Mouse (Mus musculus) urinary bladder, postnatal 25 days (tissue): ENCODE measurements around the gene Ptpn3.
A peak's percentile ranks its signal among the peaks of the same experiment; 100 is the strongest.
"Not testable (repeated sequence)": the region's sequence is repeated elsewhere in the genome, so short reads cannot be mapped to it uniquely, and the experiment has no call there.

Source experiments
- DNase-seq: peaks from one replicate; pipeline ENCODE4 v3.0.0; 2022; ENCODE audit warnings: low spot score

Gene Ptpn3

DNA sequence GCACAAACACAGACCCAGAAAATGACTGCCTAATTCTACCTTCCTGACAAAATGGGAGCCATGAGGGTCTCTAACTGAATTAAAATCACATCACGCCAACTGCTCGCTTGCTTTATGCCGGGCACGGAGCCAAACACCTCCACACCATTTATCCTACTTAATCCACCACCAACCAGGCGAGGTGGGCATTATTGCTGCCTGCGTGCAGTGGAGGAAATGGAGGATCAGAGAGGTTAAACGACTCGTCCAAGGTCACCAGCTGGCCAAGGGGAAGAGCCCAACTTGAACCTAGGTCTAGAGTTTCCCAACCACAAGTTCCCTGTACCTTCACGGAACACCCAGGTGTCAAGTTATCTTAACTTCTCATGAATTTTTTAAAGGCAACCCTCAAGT is 2.3 kb downstream of the Ptpn3 start:
- DNase-seq: no peak

- no peak for DNase-seq
Measured at GRCm38 (mm10) chr4:57298181-57298580, 3.5 kb downstream of the Ptpn3 start.

DNA sequence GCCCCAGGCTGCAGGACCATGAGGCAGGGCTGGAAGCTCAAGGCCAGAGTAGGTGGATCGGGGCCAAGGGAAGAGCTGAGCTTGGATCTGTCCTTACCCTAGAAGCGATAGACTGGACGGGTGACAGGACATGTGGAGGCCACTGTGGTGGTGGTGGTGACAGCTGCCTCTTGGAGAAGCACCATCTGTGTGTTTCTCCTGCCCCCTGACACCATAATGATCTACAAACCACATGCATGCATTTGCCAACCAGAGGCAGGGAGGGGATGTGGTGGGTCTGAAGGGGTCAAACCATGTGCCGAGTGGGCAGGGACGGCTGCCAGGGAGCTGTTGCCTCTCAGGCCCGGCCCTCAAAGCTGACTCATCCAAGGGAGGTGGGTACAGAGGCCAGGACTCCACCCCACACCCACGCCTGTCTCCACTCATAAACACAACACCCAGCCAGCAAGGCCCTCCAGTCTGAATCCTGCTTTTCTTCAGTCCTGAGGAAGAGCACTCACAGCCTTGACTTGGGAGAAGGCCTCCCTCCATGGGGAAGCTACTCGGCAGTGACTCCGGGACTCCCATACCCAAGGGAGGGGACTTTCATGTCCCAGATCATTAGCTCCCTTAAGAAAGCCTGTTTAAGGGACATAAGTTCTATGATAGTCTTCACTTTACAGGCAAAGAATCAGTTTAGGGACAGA is 6.5 kb downstream of the Ptpn3 start:
- DNase-seq: peak; percentile 71

DNA sequence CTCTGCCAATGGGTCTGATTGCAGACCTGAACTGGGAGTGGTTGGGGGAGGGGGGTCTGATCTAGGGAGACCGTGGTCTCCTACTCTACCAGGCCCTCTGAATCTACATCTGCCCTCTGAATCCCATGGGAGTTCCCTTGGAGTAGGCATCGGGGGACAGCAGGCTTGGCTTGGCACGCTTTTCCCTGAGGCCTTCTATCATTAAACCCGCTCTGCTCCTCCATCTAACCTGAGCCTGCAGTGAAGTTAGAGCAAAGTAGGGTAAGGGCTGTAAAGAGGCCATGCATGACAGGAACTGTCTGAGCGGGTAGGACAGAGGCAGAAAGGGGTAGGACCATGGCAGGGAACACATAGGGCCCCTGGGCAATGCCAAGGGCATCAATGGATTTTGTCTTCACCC is 9.0 kb downstream of the Ptpn3 start:
- no peak for DNase-seq

- no peak for DNase-seq
Measured at GRCm38 (mm10) chr4:57290049-57290448, 11.6 kb downstream of the Ptpn3 start.

DNA sequence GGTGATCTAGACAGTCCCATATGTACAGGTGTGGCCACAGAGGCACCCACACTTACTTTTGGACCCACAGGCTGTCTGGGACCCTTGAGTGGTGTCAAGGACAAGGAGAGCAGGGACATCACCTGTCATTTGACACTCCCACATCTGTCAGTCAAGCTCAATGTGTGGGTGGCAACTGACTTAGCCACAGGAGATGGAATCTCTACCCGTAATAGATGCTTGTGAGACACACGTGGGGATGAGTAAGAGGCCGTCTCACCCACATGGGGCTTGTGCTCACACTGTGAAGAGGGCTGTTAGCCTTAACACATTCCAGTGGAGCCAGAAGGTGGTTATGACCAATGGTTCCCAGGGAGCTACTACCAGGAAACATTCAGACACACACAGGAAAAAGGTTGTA is 13.8 kb downstream of the Ptpn3 start:
- no peak for DNase-seq

- DNase-seq: no peak
Measured at GRCm38 (mm10) chr4:57285251-57285650, 16.4 kb downstream of the Ptpn3 start.

GRCm38 (mm10) chr4:57283189-57283588 is 18.4 kb downstream of the Ptpn3 start:
- no peak for DNase-seq

GRCm38 (mm10) chr4:57282630-57283029 is 19.0 kb downstream of the Ptpn3 start:
- DNase-seq: no peak

GRCm38 (mm10) chr4:57282179-57282578 is 19.5 kb downstream of the Ptpn3 start:
- DNase-seq: no peak

DNA sequence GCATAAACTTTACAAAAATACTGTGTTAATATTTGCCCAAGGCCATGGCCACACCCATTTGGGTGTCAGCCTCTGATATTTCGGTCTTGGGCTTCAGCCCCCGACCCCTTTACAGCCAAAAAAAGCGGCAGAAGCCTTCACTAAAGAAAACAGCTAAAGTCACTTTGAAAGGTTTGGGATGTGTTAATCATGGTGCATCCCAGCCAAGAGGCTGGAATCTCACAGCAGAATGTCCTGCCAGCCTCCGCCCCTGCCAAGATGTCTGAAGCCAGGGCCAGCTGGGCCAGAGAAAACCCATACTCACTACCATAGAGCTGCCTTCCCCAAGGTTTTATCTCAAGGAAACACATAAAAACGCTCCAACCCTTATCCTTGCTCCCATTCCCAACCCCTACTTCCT is 20.7 kb downstream of the Ptpn3 start:
- peak; percentile 47 for DNase-seq

DNA sequence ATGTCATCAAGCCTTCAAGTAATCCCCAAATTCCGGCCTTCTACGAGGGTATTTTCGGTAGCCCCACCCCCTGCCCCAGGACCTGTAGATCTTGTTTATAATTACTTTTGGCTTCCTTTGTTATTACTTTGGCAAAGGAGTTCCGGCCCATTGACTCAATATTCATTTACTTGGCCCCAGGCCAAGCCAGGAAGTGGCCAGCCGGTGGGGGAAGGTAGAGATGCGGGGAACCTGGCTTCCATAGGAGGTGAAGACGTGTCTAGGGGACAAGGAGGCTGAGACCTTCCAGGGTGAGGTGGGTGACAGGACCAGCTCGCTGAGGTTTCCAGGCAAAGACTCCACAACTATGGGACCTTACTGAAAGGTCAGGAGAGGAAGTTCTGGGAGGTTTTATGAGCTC is 22.4 kb downstream of the Ptpn3 start:
- peak; percentile 53 for DNase-seq

DNA sequence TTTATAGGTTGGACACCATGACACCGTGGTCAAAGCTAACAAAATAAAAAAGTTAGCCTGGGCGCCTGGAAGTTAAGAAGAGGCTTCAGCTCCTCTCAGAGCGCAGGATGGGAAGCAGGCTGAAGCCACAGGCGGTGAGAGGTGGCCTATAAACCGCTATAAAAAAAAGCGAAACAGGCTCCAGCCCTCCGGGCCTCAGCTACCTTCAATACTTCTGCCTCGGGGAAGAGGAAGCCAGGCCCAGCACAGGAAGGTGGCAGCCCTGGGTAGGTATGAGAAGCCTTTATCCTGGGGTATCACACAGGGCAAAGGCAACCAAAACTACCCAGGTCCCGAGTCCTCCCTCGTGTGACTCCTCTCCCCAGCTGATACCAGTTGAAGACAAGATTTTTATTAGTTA is 22.8 kb downstream of the Ptpn3 start:
- no peak for DNase-seq

DNA sequence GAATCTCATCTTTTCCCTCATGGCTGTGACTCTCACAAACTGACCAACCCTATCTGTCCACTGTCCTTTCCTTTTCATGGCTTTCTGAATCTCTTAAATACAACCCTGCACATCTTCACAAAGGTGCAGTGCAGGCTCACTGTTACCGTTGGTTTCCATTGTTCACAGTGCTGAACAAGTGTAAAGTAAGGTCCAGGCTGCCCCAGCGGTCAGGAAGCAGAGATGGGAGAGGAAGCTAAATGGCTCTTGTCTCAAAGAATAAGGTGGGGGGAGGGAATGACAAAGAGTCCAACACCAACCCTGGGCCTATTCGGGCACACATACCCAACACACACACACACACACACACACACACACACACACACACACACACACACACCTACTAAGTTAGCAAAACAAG is 24.0 kb downstream of the Ptpn3 start:
- no peak for DNase-seq

DNA sequence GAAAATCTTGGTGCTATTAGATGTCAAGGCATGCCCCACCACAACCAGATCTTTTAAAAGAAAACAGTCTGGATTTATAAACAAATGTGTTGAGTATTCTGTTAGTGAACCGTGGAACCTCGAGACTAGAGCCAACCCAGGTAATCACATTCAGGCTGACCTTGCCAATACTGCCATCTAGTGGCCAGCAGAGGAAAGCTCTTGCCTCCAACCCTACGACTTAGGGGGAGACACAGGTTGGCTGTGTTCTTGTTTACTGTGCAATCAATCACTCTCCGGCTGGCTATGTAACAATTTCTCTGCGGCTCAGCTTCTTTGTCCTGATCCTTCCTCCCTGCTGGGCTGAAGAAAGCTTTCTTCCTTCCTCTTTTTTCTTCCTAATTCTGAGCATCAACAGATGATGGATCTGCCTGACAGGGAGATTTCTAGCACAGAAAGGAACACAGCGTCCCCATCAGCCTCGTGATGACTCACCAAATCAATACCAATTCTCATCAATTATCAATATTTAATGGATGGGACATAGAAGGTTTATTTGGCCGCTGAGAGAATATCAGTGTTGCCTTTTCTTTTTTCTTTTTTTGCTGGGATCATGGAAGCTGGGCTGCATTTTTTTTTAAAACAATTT is 26.4 kb downstream of the Ptpn3 start:
- DNase-seq: peak; percentile 59

DNA sequence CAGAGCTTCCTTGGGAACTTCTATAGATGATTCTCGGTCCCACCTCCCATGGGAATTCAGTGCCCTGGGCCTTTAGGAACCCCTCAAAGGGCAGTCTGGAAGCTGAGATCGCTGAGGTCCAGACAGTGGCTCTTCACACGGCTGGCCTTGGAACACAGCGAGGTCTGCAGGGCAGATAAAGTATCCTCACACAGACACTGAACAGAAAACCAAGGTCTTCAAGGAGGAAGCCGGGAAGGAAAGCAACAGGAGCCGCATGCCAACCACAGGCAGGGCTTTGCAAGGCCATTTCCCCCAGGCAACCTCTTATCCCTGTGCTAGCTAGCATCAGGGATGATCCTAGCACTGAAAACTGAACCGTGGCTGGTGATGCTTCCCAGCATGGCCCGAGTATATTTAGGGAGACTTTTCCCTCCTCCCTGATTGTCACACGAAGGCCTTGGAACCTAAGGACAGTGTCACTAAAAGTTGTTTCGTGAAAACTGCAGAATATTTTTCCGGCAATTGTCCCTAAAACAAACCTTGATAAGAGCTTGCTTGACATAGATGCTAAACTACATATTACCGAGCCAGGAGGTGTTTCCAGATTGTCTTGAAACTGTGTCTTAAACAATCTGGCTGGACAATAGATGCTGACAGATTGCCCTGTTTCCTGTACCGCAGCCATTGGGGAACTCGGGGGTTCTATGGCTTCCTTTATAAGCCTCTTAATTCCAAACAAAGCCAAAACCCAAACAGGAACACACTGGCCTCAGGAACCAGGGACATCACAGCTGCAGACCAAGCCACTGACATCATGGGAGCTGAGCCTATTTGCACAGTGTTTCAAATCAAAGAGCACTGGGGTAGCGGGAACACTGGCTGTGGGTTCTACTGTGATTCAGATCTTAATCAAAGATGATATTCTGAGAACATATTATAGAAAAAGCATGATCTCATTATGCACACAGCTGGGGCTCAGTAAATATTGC is 27.8 kb downstream of the Ptpn3 start:
- DNase-seq: no peak

- DNase-seq: no peak
Measured at GRCm38 (mm10) chr4:57270991-57271390, 30.6 kb downstream of the Ptpn3 start.

- not testable (repeated sequence) for DNase-seq
Measured at GRCm38 (mm10) chr4:57270489-57270888, 31.1 kb downstream of the Ptpn3 start.

- no peak for DNase-seq
Measured at GRCm38 (mm10) chr4:57269344-57269743, 32.3 kb downstream of the Ptpn3 start.

DNA sequence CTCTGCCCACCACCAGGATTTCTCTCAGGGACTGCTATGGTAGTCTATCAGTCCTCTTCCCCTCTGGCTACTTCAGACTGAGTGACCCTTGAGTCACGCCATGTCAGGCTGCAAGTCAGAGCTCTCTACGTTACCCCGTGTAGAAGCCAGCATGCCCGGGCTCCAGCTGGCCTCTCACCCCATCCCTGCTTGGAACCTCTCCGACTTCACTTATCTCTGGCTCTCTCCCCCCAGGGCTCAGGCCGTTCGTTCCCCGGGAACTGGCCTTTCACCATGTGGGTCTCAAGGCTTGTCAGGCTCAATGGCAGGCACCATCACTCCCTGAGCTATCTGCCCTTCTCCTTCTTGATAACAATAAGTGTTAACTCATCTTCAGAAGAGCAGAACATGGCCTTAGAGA is 33.3 kb downstream of the Ptpn3 start:
- no peak for DNase-seq

DNA sequence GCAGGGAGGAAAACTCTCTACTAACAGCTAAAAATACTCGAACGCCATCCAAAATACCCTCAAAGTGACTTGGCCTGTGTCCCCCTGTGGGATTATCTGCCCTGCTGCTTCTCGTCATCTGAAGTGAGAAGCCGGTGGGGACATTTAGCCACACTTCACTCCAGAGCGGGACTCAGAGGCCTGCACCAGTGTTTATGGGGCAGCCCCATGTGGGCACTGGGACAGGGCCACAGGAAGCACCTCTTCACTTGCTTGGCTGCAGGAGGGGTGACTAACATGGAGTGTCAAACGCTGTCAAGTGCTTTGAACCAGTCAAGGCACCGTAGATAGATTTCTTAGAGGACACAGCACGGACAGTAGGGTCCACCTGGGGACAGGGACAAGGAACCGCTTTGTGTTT is 35.2 kb downstream of the Ptpn3 start:
- no peak for DNase-seq

DNA sequence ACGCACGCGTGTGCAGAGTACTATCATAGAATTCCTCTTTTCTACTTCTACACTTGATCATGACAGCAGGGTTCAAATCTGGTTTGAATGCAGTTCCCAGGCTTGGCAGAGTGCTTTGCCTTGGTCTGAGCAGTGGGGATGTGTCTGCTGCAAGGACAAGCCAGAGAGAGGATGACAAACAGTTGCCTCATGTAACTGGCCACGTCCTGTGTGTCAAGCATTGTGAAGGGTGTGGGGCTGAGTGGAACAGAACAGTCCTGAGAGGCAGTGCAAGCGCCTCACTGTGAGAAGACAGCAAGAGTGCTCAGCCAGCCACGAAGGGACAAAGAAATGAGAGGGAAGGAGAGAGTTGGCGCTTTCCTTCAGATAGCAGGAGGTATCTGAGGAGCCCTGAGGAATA is 37.9 kb downstream of the Ptpn3 start:
- DNase-seq: no peak
